Mouse (Mus musculus): ENCODE data around the gene Abcc8.

Gene Abcc8

GRCm38 (mm10) chr7:46110079-46110478 is 69.8 kb downstream of the Abcc8 start:
- DNase-seq (ENCODE audit: low spot score in 2 of 2), result no peak

- DNase-seq (ENCODE audit: low spot score in 2 of 2), result no peak
Observed at GRCm38 (mm10) chr7:46105484-46105883, 74.3 kb downstream of the Abcc8 start.

- DNase-seq (ENCODE audit: low spot score in 2 of 2), result no peak
Observed at GRCm38 (mm10) chr7:46104256-46104915, 75.4 kb downstream of the Abcc8 start.

GRCm38 (mm10) chr7:46103771-46104170 is 76.1 kb downstream of the Abcc8 start:
- DNase-seq (ENCODE audit: low spot score in 2 of 2), result no peak

- DNase-seq (ENCODE audit: low spot score in 2 of 2), result no peak
Observed at GRCm38 (mm10) chr7:46103075-46103591, 76.7 kb downstream of the Abcc8 start.

GRCm38 (mm10) chr7:46100563-46100962 is 79.3 kb downstream of the Abcc8 start, which contains the start of gene Kcnj11:
TSS of gene Kcnj11 (minus strand) at chr7:46100764.
- DNase-seq (ENCODE audit: low spot score in 2 of 2), result peak; percentile 46 to 59

- DNase-seq (ENCODE audit: low spot score in 2 of 2), result no peak
Observed at GRCm38 (mm10) chr7:46099682-46100081, 80.2 kb downstream of the Abcc8 start.

- no peak for DNase-seq (ENCODE audit: low spot score in 2 of 2)
Observed at GRCm38 (mm10) chr7:46098919-46099286, 80.9 kb downstream of the Abcc8 start.

GRCm38 (mm10) chr7:46098221-46098918 is 81.5 kb downstream of the Abcc8 start:
- DNase-seq (ENCODE audit: low spot score in 2 of 2), result peak; percentile 68 to 70

GRCm38 (mm10) chr7:46097319-46097783 is 82.5 kb downstream of the Abcc8 start:
- DNase-seq (ENCODE audit: low spot score in 2 of 2), result peak; percentile 58 to 62

- peak; percentile 56 to 67 for DNase-seq (ENCODE audit: low spot score in 2 of 2)
Observed at GRCm38 (mm10) chr7:46096136-46096535, 83.7 kb downstream of the Abcc8 start.

GRCm38 (mm10) chr7:46092803-46093202 is 87.0 kb downstream of the Abcc8 start:
- no peak for DNase-seq (ENCODE audit: low spot score in 2 of 2)

- no peak for DNase-seq (ENCODE audit: low spot score in 2 of 2)
Observed at GRCm38 (mm10) chr7:46088241-46088640, 91.6 kb downstream of the Abcc8 start.

GRCm38 (mm10) chr7:46086378-46086777 is 93.5 kb downstream of the Abcc8 start:
- DNase-seq (ENCODE audit: low spot score in 2 of 2), result no peak

- no peak for DNase-seq (ENCODE audit: low spot score in 2 of 2)
Observed at GRCm38 (mm10) chr7:46084839-46085513, 94.9 kb downstream of the Abcc8 start.

GRCm38 (mm10) chr7:46084024-46084423 is 95.8 kb downstream of the Abcc8 start:
- DNase-seq (ENCODE audit: low spot score in 2 of 2), result no peak

GRCm38 (mm10) chr7:46077675-46078074 is 102.2 kb downstream of the Abcc8 start:
- DNase-seq (ENCODE audit: low spot score in 2 of 2), result no peak

- no peak for DNase-seq (ENCODE audit: low spot score in 2 of 2)
Observed at GRCm38 (mm10) chr7:46076844-46077243, 103.0 kb downstream of the Abcc8 start.

- DNase-seq (ENCODE audit: low spot score in 2 of 2), result no peak
Observed at GRCm38 (mm10) chr7:46068831-46069230, 111.0 kb downstream of the Abcc8 start.

GRCm38 (mm10) chr7:46063296-46063695 is 116.5 kb downstream of the Abcc8 start:
- DNase-seq (ENCODE audit: low spot score in 2 of 2), result no peak

- no peak for DNase-seq (ENCODE audit: low spot score in 2 of 2)
Observed at GRCm38 (mm10) chr7:46061614-46062013, 118.2 kb downstream of the Abcc8 start.

- no peak for DNase-seq (ENCODE audit: low spot score in 2 of 2)
Observed at GRCm38 (mm10) chr7:46060688-46061087, 119.1 kb downstream of the Abcc8 start.
